11 mouse cellular contexts compared by ENCODE assay signal in genomic region chr7:132365703-132366384, GRCm38 (mm10). TPM values are rescaled to one million over a fixed set of nuclear protein-coding genes. Genes with fewer than 3 reads are reported as not detected.
DNase-seq lines count a peak whose midpoint lies in the region; ATAC-seq lines count a peak whose summit lies in the region.
"Had no signal": no experiment of that assay in that cellular context is flagged by ENCODE, and none has a peak within 500 bp of the region (broad histone marks: within the 10 kb centered on the region; RNA-seq: fewer than 3 reads in every experiment).

No protein-coding gene starts in this region.

- no peak overlapping the region for H3K27ac ChIP-seq in hindbrain, embryonic 13.5 days
- no peak overlapping the region for H3K27ac ChIP-seq in forebrain, embryonic 12.5 days
- H3K27ac ChIP-seq: heart, embryonic 10.5 days; layer of hippocampus, adult 2 months; limb, embryonic 12.5 days; midbrain, embryonic 10.5 days had no signal

- H3K4me2 ChIP-seq in hindbrain, embryonic 13.5 days, result no peak overlapping the region
- H3K4me2 ChIP-seq in forebrain, embryonic 12.5 days, result no peak overlapping the region
- H3K4me2 ChIP-seq: limb, embryonic 12.5 days had no signal

- peak; percentile 81 for ATAC-seq in megakaryocyte progenitor cell, adult 5-6 weeks (replicated peaks; ENCODE audit: poor library complexity)
- no peak for ATAC-seq in hindbrain, embryonic 13.5 days (ENCODE audit: low FRiP score)
- no peak for ATAC-seq in forebrain, embryonic 12.5 days (ENCODE audit: low FRiP score)

- WGBS in hindbrain, embryonic 13.5 days, result 87% methylated on average over 5 of the region's 5 CpGs
- 97% methylated on average over 5 of the region's 5 CpGs for WGBS in forebrain, embryonic 12.5 days

- no peak overlapping the region for H3K4me3 ChIP-seq in hindbrain, embryonic 13.5 days
- H3K4me3 ChIP-seq in forebrain, embryonic 12.5 days (replicated peaks), result no peak overlapping the region
- H3K4me3 ChIP-seq: heart, embryonic 10.5 days; layer of hippocampus, adult 2 months; limb, embryonic 12.5 days; midbrain, embryonic 10.5 days had no signal

- no peaks in the 10 kb centered on the region for H3K36me3 ChIP-seq in hindbrain, embryonic 13.5 days
- no peaks in the 10 kb centered on the region for H3K36me3 ChIP-seq in forebrain, embryonic 12.5 days (replicated peaks)
- H3K36me3 ChIP-seq: heart, embryonic 10.5 days; limb, embryonic 12.5 days; midbrain, embryonic 10.5 days had no signal

- H3K9ac ChIP-seq in hindbrain, embryonic 13.5 days, result no peak overlapping the region
- no peak overlapping the region for H3K9ac ChIP-seq in forebrain, embryonic 12.5 days
- H3K9ac ChIP-seq: limb, embryonic 12.5 days had no signal

- no peaks in the 10 kb centered on the region for H3K9me3 ChIP-seq in hindbrain, embryonic 13.5 days
- H3K9me3 ChIP-seq in forebrain, embryonic 12.5 days, result no peaks in the 10 kb centered on the region
- H3K9me3 ChIP-seq: heart, embryonic 10.5 days; limb, embryonic 12.5 days; midbrain, embryonic 10.5 days had no signal

- H3K4me1 ChIP-seq in hindbrain, embryonic 13.5 days (replicated peaks), result peaks cover 19% of the 10 kb centered on the region
- H3K4me1 ChIP-seq in forebrain, embryonic 12.5 days, result no peaks in the 10 kb centered on the region

- peak; percentile 40 to 54 for DNase-seq in CD8-positive naive resting alpha-beta T cell, adult 2 months (ENCODE audit: low read depth in 2 of 2, low spot score in 2 of 2)
- peak; percentile 19 for DNase-seq in brain, adult 2 months (ENCODE audit: low read depth, low spot score)
- DNase-seq in thymus, postnatal 0 days (ENCODE audit: low spot score), result peak; percentile 70
- no peak for DNase-seq in adrenal gland, adult 8-10 months

- H3K27me3 ChIP-seq in hindbrain, embryonic 13.5 days, result no peaks in the 10 kb centered on the region
- no peaks in the 10 kb centered on the region for H3K27me3 ChIP-seq in forebrain, embryonic 12.5 days
- H3K27me3 ChIP-seq: limb, embryonic 12.5 days had no signal

RNA-seq across cellular contexts. Expression of gene Chst15, which starts 48.8 kb away (rescaled TPM):
- 8.6 and 11.5 TPM in 2 replicates for total RNA-seq in megakaryocyte progenitor cell, adult 5-6 weeks (2015)
- total RNA-seq in megakaryocyte progenitor cell, adult 5-6 weeks (2017), result 7.3 and 8.2 TPM in 2 replicates
- 5.9 and 8.2 TPM in 2 replicates for polyA plus RNA-seq in thymus, postnatal 0 days (2015; fragmentation: Nextera tagmentation; extraction: Ambion mirVana)
- 22.2 and 24.4 TPM in 2 replicates for polyA plus RNA-seq in hindbrain, embryonic 13.5 days (2015; fragmentation: Nextera tagmentation; extraction: Ambion mirVana)
- polyA plus RNA-seq in forebrain, embryonic 12.5 days (2016; fragmentation: Nextera tagmentation; extraction: Ambion mirVana), result 13.8 and 15.6 TPM in 2 replicates
- 10 to 100 TPM; 43.2 to 63.6 (median 51.2) TPM for total RNA-seq in adrenal gland, adult 8-10 months (2022)
